Mouse (Mus musculus) spleen, adult 12 weeks (tissue): ENCODE measurements around the gene Lama5.
"Not testable (repeated sequence)": the region's sequence is repeated elsewhere in the genome, so short reads cannot be mapped to it uniquely, and the experiment has no call there.

Source experiments
- DNase-seq: peaks from one replicate; pipeline ENCODE4 v3.0.0; 2022; ENCODE audit warnings: low spot score

Gene Lama5

DNA sequence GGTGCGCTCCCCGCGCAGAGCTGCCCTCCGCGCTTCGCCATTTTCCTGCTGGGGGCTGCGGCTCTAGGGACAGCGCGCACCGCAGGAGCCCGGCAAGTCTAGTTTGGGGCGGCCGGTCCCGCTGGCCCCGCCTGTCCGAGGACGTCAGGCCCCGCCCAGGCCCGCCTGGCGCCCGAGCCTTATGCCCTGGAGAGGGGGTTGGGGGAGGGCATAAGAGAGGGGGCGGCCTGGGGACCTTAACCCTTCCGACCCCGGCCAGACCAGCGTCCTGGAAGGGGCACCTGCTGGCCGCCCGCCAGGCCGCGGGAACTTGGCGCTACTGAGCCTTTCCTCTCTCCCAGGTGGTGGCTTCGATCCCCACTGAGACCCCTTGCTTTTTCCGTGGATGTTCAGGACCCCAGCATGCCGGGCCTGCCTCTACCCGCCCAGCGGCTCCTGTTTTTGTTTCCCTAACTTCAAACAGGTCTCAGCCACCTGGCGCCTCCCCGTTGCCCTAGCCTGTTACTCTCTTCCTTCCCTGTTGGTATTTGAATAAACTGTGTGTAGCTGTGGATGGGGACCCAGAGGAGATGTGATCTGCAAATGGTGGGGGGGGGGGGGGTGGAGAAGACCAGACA lies at the start of gene Lama5:
TSS of gene Lama5 (minus strand) at position 98 of the 617 bp plus-strand sequence.
- no peak for DNase-seq

DNA sequence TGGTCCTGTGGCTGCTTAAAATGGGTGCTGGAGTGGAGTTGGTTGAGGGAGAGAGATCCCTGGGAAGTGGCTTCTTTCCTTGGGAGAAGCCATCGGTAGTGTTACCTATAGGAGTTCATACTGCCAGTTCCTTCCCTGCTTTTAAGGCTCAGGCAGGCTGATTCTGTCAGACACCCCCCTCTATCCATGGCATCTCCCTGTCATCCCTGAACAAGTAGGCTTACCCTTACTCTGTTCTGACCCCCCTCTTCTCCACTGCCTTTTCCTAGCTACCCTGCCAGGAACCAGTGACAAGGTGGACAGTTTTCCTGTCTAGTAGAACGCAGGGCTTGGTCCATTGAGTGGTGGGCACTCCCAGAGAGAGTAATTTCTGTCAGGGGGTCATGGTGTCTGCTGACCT lies 48.9 kb upstream of the Lama5 start:
- no peak for DNase-seq

DNA sequence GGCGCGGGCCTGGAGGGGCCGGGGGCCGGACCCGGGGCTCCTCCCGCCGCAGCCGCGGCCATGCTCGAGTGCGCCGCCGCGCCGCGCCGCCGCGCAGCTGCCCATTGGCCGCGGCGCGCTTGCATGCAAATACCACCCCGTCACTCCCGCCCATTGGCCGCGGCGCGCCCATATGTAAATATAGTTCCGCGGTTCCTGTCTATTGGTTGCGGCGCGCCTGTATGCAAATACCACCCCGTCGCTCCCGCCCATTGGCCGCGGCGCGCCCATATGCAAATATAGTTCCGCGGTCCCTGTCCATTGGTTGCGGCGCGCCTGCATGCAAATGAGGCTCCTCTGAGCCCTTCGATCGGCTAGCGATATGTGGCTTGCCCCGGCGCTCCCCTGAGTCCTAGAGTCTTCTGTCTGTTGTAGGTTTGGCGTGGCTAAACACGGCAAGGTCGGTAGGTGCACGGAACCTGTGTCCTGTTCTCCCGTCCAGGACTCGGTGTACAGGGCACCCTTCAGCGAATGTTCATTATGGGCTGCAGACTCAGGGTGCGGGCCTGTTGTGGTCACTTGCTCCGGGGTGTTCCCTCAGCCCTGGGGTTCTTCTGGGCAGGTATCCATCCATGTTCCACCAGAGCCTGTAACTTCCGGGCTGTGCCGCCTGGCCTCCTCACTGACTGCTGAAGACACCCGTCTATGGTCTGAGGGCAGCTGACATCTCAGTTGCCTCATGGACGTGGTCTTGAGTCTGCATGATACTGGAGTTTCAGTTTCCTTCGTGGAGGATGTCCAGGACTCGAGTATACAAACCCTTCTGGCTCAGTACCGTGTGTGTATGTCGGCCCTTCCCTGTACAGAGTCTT lies 48.0 kb upstream of the Lama5 start, which contains the start of gene Cables2:
TSS of gene Cables2 (minus strand) at position 103 of the 851 bp plus-strand sequence.
- peak; percentile 86 for DNase-seq

DNA sequence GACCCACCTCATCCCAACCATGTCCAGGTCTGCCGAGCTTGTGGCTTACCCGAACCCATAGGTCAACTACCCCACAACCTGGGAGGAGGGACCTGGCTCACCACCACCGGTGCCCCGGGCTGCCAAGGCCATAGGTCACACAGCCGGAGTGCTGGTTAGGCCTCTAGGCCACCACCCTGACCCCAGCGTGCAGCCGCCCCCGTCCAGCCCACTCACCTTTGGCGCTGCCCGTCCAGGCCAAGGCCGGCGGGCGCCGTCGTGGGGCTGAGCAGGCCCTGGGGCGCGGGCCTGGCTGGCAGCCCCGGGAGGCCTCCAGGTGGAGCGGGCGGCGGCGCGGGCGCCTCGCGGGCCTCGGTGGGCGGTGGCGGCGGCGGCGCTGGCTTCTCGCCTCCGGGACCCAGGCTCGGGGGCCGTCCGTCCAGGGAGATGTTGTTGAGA lies 47.2 kb upstream of the Lama5 start:
- no peak for DNase-seq

DNA sequence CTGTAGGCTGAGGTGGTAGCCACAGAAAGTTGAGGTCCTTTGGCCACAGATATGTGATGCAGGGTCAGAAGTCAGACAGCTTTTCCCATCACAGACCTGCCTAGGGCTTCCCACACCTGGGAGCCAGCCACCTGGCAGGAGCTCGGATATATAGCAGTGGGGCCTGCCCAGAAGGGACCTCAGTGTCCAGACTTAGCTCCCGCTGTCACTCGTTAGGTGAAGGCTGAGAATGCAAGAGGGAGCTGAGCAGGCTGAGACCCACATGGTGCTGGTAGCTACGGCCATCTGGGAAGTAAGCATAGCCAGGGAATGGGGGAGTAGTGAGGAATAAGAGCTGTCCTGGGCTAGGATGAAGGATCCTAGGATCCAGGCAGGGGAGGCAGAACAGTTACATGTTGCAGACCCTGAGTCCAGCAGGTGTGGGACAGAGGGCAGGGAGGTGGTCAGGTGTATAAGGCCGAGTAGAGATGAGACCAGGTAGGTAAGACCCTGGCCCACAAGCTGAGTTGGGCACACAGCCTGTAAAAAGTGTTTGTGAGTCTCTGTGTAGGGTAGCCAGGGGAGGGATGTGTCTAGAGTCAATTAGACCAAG lies 46.2 kb upstream of the Lama5 start:
- DNase-seq, result no peak

DNA sequence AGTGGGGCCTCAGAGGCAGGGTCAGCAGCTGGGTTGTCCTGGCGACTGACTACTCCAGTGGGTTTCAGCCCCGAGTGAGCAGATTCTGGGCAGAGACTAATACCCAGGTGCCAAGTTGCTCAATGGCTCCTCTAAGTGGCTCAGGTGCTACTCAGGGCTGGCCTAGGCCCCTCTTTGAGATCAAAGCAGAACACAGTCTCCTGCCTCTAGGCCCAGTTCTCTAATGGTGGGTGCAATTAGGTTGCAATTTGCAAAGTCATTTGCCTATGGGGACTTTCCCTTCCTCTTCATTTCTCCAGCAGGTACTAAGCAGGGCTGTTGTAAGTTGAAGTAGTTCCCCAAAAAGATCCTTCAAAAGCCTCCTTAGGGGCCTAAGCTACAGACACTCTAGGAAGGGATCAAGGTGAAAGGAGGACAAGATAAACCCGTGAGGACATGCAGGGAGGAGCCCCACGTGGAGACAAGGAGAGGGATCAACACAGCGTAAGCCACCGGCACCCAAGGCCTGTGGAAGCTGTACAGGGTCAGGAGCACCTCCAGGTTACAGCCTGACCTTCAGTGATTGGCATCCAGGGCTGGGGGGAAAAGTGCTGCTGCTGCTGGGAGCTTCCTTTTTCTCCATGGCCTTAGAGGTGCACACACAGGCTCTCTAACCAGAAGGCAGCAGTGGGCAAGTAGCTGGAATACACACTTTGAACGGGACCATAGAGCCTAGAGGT lies 45.0 kb upstream of the Lama5 start:
- DNase-seq, result no peak

DNA sequence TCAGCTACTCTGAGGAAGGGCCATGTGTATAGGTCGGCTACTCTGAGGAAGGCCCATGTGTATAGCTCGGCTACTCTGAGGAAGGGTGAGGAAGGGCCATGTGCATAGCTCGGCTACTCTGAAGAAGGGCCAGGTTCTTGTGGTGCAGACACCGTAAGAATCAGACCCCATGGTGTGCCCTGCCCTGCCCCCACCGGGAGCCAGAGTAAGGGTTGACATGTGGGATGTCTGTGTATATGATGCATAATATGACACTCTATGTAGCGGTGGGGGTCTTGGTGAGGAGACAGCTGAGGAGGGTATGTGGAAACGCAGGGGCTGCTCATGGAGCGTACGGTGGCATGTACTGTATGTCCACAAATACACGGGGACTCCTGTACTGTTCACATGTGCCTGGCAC lies 43.7 kb upstream of the Lama5 start:
- no peak for DNase-seq

DNA sequence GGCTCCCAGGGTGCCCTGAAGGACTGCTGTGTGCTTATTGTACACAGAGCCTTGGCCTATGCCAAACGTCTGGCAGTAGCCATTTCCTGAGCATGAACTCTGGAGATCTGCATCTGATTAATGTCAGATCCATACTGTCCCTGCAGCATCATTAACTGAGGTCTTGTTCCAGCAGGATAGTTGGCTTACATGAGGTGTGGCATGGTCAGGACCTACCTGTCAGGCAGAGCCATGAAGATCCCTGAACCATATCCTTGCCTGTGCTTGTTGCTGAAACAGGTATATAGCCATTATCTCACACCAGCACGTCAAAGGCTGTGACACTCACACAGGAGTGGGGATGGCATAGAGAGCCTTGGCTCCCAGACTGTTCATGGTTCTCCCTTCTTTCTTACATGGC lies 42.3 kb upstream of the Lama5 start:
- no peak for DNase-seq

DNA sequence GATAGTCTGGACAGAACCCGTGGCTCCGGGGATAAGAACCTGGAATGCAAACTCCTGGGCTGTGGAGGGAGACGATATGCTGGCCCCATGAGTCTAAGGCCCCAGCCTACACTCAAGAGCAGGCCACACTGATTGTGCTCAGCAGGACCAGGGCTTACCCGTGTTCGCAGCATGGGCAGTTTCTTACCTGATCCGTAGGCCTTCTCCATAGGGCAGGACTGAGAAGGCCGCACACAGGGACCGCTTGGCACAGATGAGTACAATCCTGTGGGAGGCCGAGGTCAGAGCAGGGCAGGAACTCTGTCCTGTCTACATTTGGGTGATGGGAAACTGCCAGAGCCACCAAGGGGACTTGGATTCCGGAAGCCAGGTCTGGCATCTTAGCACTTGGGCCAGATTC lies 37.2 kb upstream of the Lama5 start:
- DNase-seq, result no peak

DNA sequence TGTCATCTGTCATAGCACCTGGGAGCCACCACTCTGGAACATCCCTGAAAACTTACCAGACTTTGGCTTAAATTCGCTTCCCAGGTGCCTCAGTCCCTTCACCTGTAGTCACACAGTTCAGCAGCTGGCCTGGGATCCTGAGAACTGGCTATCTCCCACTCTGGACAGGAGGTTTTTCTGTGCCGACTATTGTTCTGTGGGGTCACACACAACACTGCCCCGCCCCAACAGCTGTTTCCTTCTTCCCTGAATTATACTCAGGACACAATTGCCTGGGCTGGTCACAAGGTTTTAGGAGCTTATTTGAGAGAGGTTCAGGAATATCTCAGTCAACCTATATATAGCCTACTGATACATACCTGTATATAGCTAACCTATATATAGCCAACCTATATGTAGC lies 36.8 kb upstream of the Lama5 start:
- no peak for DNase-seq

DNA sequence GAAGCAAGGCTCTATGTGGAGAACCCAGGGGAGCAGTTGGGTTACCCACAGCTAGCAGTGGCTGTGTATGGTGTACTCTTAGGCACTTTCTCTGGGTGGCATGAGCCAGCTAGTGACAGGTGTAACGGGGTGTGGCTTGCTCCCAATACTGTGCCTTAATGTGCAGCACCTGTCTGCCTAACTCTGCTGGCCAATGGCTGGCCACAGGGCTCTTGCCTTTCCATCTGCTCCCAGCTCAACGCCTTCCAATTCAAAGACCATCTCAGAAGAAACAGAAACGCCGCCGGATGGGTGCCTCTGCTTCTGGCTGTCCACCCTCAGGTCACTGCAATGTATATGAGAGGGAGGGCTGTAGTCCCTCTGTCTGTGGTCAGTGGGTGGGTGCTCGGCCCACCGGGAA lies 36.2 kb upstream of the Lama5 start:
- DNase-seq, result no peak

DNA sequence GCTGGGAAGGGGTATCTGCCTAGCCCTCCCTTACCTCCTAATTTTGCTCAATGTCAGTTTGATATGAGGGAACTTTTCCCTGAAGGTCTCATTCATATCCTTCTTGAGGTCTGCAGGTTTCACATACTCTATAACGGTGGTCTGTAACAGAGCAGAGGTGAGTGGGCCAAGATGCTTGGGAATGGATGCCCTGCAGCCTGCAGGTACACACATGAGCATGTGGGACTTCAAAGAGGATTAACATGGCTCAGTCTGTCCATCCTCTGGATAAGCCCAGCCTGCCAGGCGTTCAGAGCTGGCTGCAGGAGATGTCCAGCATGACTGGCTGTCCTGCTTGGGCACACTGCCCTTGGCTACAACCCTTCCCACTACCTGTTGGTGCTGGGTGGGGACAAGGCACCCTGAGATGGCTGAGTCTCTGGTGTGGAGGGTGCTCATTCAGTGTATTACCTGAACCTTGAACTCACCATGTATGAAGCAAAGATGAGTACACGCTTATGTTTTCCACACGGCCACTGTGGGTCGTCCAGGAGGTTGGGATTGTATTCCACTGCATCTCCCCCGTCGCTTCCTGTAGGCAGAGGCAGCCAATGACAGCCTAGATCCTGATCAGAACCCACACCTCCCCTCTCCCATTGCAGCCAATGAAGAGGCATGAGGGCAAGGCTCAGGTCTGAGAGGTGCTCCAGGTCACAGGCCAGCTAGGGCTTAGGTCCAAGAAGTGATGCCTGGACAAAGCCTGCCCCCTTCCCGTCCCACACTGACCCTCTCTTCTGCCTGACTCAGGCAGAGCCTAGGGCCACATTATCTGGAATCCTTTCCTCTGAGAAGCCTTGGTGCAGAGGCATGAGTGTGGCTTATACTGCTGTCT lies 35.2 kb upstream of the Lama5 start:
- DNase-seq, result no peak

DNA sequence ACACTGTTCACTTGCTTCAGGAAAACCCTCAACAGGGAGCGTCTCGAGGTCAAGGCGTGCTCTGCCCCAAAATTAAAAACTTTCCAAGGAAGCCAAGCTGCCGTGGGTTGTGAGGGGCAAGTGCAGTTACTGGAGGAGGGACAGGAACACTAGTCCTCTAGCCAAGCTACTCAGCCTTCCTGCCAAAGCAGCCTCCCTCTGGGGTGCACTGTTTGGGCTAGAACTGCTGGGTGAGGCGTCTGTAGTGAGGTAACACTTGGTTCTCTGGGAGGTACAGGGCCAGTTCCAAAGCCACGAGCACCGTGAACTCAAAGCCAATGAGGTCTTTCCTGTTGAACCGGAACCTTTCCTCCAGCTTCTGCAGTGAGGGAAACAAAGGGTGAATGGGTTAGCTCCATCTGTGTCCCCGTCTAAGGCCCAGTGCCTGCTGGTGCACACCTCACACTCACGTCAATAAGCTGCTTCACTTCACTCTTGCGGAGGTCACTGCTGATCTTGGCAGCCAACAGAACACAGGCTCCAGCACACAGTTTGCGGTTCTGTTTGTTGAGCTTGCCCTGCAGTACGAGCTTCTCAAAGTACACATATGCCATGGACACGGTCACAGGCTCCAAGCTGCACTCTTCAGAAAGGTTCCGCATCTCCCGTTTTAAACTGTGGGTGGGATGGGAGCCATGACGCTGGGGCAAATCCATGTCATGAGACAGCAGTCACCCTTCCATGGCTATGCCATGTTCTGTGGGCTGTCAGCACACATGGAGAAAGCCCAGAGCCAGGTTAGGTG lies 34.4 kb upstream of the Lama5 start:
- DNase-seq, result not testable (repeated sequence)

DNA sequence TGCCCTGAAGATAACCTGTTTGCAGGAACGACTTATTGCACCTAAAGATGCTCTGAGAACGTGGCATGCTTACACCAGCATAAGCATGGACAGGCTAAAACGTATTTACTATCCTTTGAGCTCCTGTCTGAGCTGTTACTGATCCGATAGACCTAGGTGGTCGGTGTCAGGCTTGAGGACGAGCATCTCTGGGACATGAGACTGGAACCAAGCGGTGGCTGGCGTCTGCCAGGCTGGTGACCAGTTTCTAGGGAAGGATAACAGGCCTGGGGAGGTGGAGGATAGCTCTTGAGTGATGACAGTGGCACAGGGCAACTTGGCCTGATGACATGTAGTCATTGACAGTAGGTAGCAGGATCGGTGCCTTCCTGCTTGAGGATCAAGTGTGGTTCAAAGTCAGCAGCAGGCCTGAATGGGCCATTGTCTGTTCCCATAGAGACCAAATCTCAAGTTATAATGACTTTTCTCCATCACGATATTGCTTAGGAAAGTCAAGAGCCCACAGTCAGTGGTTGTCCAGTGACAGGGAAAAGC lies 33.4 kb upstream of the Lama5 start:
- not testable (repeated sequence) for DNase-seq

DNA sequence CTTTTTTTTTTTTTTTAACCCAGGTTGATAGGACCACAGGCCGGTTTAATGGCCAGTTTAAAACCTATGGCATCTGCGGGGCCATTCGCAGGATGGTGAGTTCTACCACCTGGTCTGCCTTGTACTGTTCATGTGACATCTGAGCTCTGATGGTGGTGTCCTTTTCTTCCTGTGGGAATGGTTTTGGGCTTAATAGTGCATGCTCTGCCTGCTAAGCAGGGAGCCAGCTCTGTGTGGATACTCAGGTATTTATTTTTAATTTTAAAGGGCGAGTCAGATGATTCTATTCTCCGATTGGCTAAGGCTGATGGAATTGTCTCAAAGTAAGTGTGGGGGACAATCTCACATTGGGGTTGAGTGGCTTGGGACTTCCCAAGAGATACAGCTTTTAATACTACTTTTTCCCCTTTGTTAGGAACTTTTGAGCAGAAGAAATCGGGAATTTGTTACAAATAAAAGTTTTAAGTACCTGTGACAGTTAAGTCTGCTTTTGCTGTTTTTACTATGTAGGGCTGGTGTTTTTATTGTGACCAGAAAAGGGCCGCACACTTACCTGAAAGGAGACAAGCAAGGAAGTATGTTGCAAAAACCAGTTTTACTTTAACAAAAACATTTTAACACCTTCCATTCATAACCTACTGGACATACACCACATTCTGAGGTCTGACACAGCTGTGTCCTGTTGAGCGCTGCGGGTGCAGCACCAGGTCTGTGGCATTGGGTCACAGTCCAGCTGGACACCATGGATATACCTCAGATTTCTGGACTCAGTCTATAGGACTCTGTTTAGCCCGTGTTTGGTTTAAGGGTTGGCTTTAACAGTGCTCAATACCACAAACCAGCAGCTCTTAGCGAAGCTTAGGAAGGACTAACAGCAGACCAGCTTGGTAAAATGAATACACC lies 32.6 kb upstream of the Lama5 start:
- DNase-seq, result no peak

DNA sequence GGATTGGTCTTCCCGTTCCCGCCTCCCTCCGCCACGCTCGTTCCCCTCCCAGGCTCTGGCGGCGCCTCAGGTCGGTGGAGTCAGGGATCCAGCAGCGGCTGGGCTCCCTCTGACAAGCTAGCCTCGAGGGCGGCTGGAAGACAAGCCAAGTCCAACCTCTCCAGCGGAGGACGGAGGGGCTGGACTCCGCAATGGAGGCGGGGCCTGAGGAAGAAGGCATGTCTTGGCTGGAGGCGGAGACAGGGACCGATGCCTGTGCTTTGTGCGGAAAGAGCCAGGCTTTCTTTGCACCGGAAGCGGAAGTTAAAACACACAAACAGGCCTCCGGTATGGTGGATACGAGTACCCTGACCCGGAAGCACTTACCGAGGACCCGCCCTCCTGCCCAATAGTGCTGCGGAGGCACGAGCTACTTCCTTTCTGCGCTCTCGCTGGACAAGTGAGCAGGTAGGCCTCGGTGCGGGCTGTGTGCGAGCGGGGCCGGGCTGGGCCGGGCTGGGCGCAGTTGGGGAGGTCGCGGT lies 31.4 kb upstream of the Lama5 start, which contains the start of gene Rps21:
TSS of gene Rps21 (plus strand) at position 377 of the 521 bp plus-strand sequence.
- DNase-seq, result peak; percentile 95

DNA sequence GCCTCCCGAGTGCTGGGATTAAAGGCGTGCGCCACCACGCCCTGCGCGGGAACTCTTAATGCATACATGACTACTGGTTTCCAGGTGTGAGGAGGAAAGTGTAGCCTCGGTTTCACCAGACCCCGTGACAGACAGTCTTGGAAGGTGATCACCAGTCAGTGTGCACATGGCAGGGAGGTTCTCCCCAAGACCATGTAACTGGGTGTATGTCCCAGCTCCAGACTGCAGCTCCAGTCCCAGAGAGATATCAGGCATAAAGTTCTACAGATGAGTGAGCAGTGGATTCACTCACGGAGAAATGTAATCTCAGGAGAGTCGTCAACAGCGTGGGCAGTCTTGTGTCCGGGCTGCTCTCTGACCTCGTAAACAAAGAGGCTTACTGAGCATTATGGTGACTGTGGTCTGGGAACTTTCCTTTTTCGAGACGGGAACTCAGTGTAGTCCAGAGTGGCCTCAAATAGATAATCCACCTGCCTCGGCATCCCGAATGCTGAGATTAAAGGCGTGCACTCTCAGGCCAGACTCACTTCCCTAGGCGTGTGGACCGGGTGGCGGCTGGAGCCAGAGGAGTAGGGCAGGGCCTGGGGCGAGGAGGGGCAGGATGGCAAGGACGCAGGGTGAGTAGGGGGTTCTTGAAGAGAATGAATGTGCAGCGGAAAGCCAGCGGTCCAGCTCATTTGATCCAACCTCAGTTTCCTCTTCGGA lies 30.8 kb upstream of the Lama5 start:
- no peak for DNase-seq

DNA sequence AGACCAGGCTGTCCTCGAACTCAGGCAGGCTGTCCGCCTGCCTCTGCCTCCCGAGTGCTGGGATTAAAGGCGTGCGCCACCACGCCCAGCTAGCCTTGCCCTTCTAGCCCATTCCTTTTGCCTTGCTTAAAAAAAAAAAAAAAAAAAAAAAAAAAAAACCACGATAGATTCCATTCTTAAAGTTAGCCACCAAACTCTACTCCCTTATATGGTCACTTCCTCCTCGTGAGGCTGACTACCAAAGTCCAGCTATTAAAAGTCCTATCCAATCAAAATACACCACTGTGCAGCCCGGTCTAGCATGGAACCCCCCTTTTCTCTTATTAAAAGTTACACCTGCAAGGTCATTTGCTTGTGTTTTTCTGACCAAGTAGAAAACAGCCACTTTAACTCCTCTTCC lies 30.0 kb upstream of the Lama5 start:
- no peak for DNase-seq
